Mouse (Mus musculus) limb, embryonic 12.5 days (tissue): Measurements from ENCODE around the gene Gmds. TPM values are rescaled to one million over a fixed set of nuclear protein-coding genes. Genes with fewer than 3 reads are reported as not detected.

Experiments used
- ATAC-seq: fragments of 200-750 bp; cut with Nextera tagmentation; 2 replicates; pipeline ENCODE4 v1.8.0; 2017; ENCODE audit warnings: low read depth, moderate TSS enrichment; ENCODE audit not compliant: insufficient number of reproducible peaks, insufficient read depth, low FRiP score, low TSS enrichment
- H3K27ac ChIP-seq: fragments of 300-500 bp; sonication (generic); 2 replicates; pipeline ENCODE4 v1.5.1; 2016; ENCODE audit warnings: mild to moderate bottlenecking, moderate library complexity
- H3K27me3 ChIP-seq: fragments of 300-500 bp; sonication (generic); 2 replicates; pipeline ENCODE4 v1.6.1; 2016; ENCODE audit warnings: mild to moderate bottlenecking, moderate library complexity
- H3K36me3 ChIP-seq: fragments of 300-500 bp; sonication (generic); 2 replicates; pipeline ENCODE4 v1.6.1; 2016; ENCODE audit warnings: mild to moderate bottlenecking, moderate library complexity
- H3K4me1 ChIP-seq: fragments of 300-500 bp; sonication (generic); replicated peaks from 2 replicates; pipeline ENCODE4 v1.6.1; 2016
- H3K4me2 ChIP-seq: fragments of 300-500 bp; sonication (generic); 2 replicates; pipeline ENCODE4 v1.6.1; 2016; ENCODE audit warnings: mild to moderate bottlenecking, moderate library complexity
- H3K4me3 ChIP-seq: fragments of 300-500 bp; sonication (generic); replicated peaks from 2 replicates; pipeline ENCODE4 v1.5.1; 2016; ENCODE audit warnings: mild to moderate bottlenecking
- H3K9ac ChIP-seq: fragments of 300-500 bp; sonication (generic); replicated peaks from 2 replicates; pipeline ENCODE4 v1.6.1; 2016; ENCODE audit warnings: mild to moderate bottlenecking, moderate library complexity
- H3K9me3 ChIP-seq: fragments of 300-500 bp; sonication (generic); 2 replicates; pipeline ENCODE4 v1.6.1; 2016; ENCODE audit warnings: mild to moderate bottlenecking, moderate library complexity
- WGBS: fragments of 180-500 bp; shearing (Covaris S2); methylation state at CpG from one replicate; pipeline ENCODE4 v1.1.7; 2016; 5-methylcytosine and 5-hydroxymethylcytosine counted together
- polyA plus RNA-seq: library from polyadenylated mRNA; unstranded; fragments of >200 nt; fragmentation: Nextera tagmentation; extraction: Ambion mirVana; gene quantifications from 2 replicates; pipeline ENCODE4 v1.2.1, GENCODE M21; 2016

Gene Gmds
- polyA plus RNA-seq, 1 experiment from 2014 or later, result 37.3 TPM

DNA sequence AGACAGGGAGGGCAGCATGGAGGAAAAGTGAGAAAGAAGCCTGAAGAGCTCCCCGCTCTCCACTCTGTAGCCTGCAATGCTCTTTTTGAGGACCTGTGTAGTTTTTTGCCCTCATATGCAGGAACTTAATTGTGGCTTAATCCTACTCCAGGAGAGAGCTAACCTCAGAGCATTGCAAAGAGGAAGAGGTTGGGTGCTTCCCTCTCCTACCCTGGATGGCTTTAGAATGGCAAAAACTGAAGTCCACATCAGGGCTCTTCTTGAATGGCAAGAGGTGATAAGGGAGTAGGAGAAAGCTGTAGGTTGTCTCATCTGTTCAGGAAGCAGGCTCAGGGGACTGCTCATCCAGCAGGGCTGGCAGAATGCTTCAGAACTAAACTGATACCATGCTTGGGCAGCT, 513.4 kb downstream of the Gmds start:
- no peaks in the 10 kb centered on the region for H3K36me3 ChIP-seq
- 93% methylated on average over 1 of the region's 1 CpGs for WGBS
- no peaks in the 10 kb centered on the region for H3K9me3 ChIP-seq
- no peak for ATAC-seq
- H3K4me1 ChIP-seq, result peaks cover 45% of the 10 kb centered on the region
- no peak overlapping the region for H3K27ac ChIP-seq
- no peak overlapping the region for H3K4me2 ChIP-seq
- no peak overlapping the region for H3K4me3 ChIP-seq
- H3K27me3 ChIP-seq, result peaks cover 64% of the 10 kb centered on the region
- H3K9ac ChIP-seq, result no peak overlapping the region

DNA sequence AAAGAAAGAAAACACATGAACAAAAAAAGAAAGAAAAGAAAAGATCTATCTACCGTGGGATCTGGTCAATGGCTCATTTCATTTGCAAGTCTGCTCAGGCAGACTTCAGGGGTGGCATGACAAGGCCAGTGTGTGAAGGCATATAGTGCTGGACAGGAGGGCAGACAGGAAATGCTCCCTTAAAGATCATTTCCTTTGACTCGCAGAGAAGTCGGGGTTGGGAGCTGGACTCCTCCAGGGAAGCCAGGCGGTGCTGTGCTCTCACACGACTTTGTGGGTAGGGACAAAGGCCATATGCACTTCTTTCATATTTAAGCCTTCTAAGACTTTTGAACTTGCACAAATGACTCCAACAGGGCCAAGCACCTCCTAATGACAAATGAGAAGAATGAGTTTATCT, 515.2 kb downstream of the Gmds start:
- peaks cover 62% of the 10 kb centered on the region for H3K4me1 ChIP-seq
- WGBS, result 11% methylated on average over 5 of the region's 5 CpGs
- H3K9me3 ChIP-seq, result no peaks in the 10 kb centered on the region
- no peak for ATAC-seq
- H3K36me3 ChIP-seq, result no peaks in the 10 kb centered on the region
- no peak overlapping the region for H3K27ac ChIP-seq
- peaks cover 65% of the 10 kb centered on the region for H3K27me3 ChIP-seq
- H3K4me3 ChIP-seq, result no peak overlapping the region
- H3K4me2 ChIP-seq, result no peak overlapping the region
- H3K9ac ChIP-seq, result no peak overlapping the region

DNA sequence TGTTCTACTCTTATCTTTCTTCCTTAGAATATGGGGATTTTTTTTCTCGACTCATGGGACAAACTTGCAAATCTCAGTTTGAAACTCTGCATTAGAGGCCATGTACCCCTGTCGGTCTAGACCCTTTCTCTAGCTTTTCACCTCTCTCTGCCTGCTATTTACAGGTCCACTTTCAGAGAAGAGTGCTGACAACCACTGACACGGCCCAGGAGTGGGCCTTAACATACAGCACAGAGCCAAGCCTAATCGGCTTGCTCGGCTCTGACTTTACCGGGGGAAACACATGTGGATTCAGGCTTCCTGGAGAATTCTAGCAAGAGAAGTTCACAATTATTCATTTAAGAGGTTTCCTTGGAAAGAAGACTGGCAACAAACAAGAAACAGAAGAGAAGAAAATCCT, 517.5 kb downstream of the Gmds start:
- H3K36me3 ChIP-seq, result no peaks in the 10 kb centered on the region
- peak overlapping the region; percentile 70; the same call in 1 of the 2 replicates for H3K27ac ChIP-seq
- H3K4me2 ChIP-seq, result peak overlapping the region; percentile 57
- WGBS, result 8% methylated on average over 6 of the region's 6 CpGs
- no peak for ATAC-seq
- H3K9ac ChIP-seq, result peak overlapping the region; percentile 54; the same call in 1 of the 2 replicates
- H3K27me3 ChIP-seq, result peaks cover 71% of the 10 kb centered on the region
- peak overlapping the region; percentile 32 for H3K4me3 ChIP-seq
- H3K4me1 ChIP-seq, result peaks cover 81% of the 10 kb centered on the region
- no peaks in the 10 kb centered on the region for H3K9me3 ChIP-seq

DNA sequence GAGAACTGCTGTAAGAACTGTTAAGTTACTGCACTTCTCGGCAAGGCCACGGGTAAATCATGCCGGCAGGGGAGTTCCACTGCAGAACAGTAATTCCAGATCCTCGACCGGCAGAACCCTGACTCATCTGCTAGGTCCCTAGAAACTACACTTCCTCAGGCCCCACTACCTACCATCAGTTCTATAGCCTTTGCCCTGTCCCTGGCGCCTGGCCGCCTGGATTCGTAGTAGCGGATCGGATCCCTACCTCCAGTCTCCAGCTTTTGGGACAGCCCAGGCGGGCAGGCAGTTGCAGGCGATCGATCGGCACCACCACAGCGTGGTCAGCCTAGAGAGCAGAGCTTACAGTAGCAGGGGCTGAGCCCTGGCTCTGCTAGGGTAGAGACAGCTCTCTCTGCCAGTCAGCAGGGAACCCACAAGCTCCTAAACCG, 517.9 kb downstream of the Gmds start:
- WGBS, result 2% methylated on average over 16 of the region's 16 CpGs
- peak overlapping the region; percentile 54; the same call in 1 of the 2 replicates for H3K9ac ChIP-seq
- peak overlapping the region; percentile 57 for H3K4me2 ChIP-seq
- peaks cover 86% of the 10 kb centered on the region for H3K4me1 ChIP-seq
- no peaks in the 10 kb centered on the region for H3K36me3 ChIP-seq
- H3K9me3 ChIP-seq, result no peaks in the 10 kb centered on the region
- no peak for ATAC-seq
- peaks cover 73% of the 10 kb centered on the region for H3K27me3 ChIP-seq
- H3K27ac ChIP-seq, result peak overlapping the region; percentile 70; the same call in 1 of the 2 replicates
- peak overlapping the region; percentile 32 for H3K4me3 ChIP-seq

GRCm38 (mm10) chr13:31819664-31820405, 518.7 kb downstream of the Gmds start:
- peak overlapping the region; percentile 57 for H3K4me2 ChIP-seq
- no peak for ATAC-seq
- no peak overlapping the region for H3K27ac ChIP-seq
- no peak overlapping the region for H3K4me3 ChIP-seq
- H3K9me3 ChIP-seq, result no peaks in the 10 kb centered on the region
- H3K9ac ChIP-seq, result no peak overlapping the region
- H3K36me3 ChIP-seq, result no peaks in the 10 kb centered on the region
- peaks cover 74% of the 10 kb centered on the region for H3K27me3 ChIP-seq
- WGBS, result 23% methylated on average over 14 of the region's 14 CpGs
- peaks cover 88% of the 10 kb centered on the region for H3K4me1 ChIP-seq

GRCm38 (mm10) chr13:31818337-31818736, 520.2 kb downstream of the Gmds start:
- Histone ChIP-seq H3K27ac (no peak overlapping the region), H3K4me1 (peaks cover 90% of the 10 kb centered on the region), H3K4me2 (no peak overlapping the region), H3K9me3 (no peaks in the 10 kb centered on the region), H3K27me3 (peaks cover 81% of the 10 kb centered on the region), H3K9ac (no peak overlapping the region), H3K4me3 (no peak overlapping the region), H3K36me3 (no peaks in the 10 kb centered on the region)
- 17% methylated on average over 7 of the region's 7 CpGs for WGBS
- ATAC-seq, result no peak

DNA sequence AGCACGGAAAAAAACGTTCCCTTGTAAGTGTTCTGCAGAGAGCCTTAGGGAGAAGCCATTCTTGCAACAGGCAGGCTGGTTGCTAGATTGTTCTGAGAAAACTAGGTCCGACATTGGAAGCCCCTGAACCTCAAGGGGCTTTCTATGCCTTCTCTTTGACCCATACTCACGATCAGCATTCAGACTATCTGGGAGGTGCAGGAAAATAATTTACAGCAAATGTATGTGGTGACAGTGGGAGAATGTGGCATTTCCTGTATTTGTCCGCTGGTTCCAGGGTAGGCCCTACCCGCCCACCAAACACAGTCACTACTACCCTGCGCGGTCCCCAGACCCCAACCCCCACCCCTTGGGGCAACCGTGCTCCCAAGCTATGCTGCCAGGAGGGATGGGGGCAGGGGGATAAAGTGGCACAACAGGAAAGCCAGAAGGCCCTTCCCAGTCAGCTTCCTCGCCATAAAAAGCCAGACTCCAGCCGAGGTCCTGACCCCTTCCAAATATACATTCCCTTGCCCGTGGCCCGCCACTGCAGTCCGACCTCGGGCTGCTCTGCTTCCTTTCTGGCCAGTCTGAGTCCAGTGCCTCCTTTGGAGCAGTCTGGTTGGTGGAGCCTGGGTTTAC, 523.0 kb downstream of the Gmds start:
- Histone ChIP-seq H3K4me1 (peaks cover 70% of the 10 kb centered on the region), H3K27ac (peak overlapping the region; percentile 47; the same call in 1 of the 2 replicates), H3K4me3 (peak overlapping the region; percentile 9), H3K27me3 (peaks cover 92% of the 10 kb centered on the region), H3K36me3 (peaks cover 8% of the 10 kb centered on the region), H3K4me2 (peak overlapping the region; percentile 63), H3K9ac (no peak overlapping the region), H3K9me3 (no peaks in the 10 kb centered on the region)
- ATAC-seq, result no peak
- 12% methylated on average over 15 of the region's 15 CpGs for WGBS

GRCm38 (mm10) chr13:31812701-31813100, 525.8 kb downstream of the Gmds start:
- Histone ChIP-seq H3K36me3 (peaks cover 15% of the 10 kb centered on the region), H3K4me3 (peak overlapping the region; percentile 24), H3K27ac (peak overlapping the region; percentile 73), H3K9me3 (no peaks in the 10 kb centered on the region), H3K4me2 (peak overlapping the region; percentile 63), H3K27me3 (peaks cover 82% of the 10 kb centered on the region), H3K9ac (peak overlapping the region; percentile 42; the same call in 1 of the 2 replicates), H3K4me1 (peaks cover 50% of the 10 kb centered on the region)
- no peak for ATAC-seq
- 43% methylated on average over 2 of the region's 2 CpGs for WGBS

- Histone ChIP-seq H3K4me1 (peaks cover 43% of the 10 kb centered on the region), H3K9ac (peak overlapping the region; percentile 84), H3K27me3 (peaks cover 83% of the 10 kb centered on the region)
Measured at GRCm38 (mm10) chr13:31811542-31812021, 527.0 kb downstream of the Gmds start.

DNA sequence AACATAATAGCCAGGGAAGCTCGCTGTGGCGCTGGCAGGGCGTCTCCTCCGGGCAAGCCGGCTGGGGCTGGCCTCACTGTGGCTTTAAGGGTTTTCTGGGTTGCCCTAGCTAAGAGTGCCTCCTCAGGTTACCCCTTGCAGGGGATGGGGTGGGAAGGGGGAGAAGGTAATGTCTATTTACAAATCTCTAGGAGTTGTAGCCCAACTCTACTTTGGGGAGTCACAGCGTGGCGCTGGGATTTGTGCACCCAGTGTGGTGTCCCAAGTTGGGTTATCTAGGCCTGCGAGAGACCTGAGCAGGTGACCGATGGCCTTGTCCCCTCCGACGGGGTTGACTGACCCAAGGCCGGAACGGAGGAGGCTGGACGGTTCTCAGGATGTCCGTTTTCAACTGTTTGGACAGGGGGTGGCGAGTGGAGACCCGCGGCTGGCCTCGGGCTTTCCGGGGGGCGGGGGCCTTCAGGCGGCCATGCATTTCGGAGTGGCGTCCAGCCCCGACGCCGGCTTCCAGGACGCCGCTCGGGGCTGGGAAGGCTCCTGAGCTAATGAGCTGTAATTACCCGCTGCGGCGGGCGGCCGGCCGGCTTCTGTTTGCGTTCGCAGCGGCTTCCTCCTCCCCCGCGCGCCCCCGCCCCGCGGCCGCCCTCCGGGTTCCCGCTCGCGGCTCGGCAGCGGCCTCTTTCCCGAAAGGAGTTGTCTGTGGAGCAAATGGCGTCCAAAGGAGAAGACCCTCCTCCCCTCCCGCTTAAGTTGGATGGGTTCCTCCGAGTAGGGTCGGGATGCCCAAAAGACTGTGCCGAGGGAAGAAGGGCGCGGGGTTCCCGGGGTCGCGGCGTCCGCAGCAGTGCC, 527.6 kb downstream of the Gmds start:
- Histone ChIP-seq H3K4me2 (peak overlapping the region; percentile 63), H3K9me3 (no peaks in the 10 kb centered on the region), H3K27ac (peak overlapping the region; percentile 84), H3K27me3 (peaks cover 83% of the 10 kb centered on the region), H3K36me3 (peaks cover 17% of the 10 kb centered on the region), H3K4me3 (peak overlapping the region; percentile 58), H3K4me1 (peaks cover 36% of the 10 kb centered on the region), H3K9ac (peak overlapping the region; percentile 84)
- ATAC-seq, result no peak
- under 1% methylated on average over 60 of the region's 65 CpGs for WGBS

More at GRCm38 (mm10) chr13:31811542-31812021, 527.0 kb downstream of the Gmds start:
- WGBS, result 6% methylated on average over 44 of the region's 44 CpGs
- Histone ChIP-seq H3K4me3 (peak overlapping the region; percentile 58), H3K36me3 (peaks cover 17% of the 10 kb centered on the region), H3K4me2 (peak overlapping the region; percentile 63), H3K27ac (peak overlapping the region; percentile 84), H3K9me3 (no peaks in the 10 kb centered on the region)
- ATAC-seq, result no peak

- no peak for ATAC-seq
- whole genome bisulfite sequencing, result 2% methylated on average over 9 of the region's 9 CpGs
- Histone ChIP-seq H3K4me2 (peak overlapping the region; percentile 63), H3K4me1 (peaks cover 30% of the 10 kb centered on the region), H3K36me3 (peaks cover 17% of the 10 kb centered on the region), H3K9ac (peak overlapping the region; percentile 84), H3K9me3 (no peaks in the 10 kb centered on the region), H3K4me3 (peak overlapping the region; percentile 58), H3K27me3 (peaks cover 83% of the 10 kb centered on the region), H3K27ac (peak overlapping the region; percentile 84)
Measured at GRCm38 (mm10) chr13:31810375-31810692, 528.2 kb downstream of the Gmds start.
